Mouse (Mus musculus) lung, embryonic 15.5 days (tissue): Measurements from ENCODE around the gene Rnf213. TPM values are rescaled to one million over a fixed set of nuclear protein-coding genes. Genes with fewer than 3 reads are reported as not detected.
A peak's percentile ranks its signal among the peaks of the same experiment; 100 is the strongest.

Experiments
- ATAC-seq: fragments of 200-750 bp; cut with Nextera tagmentation; 2 replicates; pipeline ENCODE4 v1.8.0; 2017; ENCODE audit warnings: moderate number of reproducible peaks, borderline replicate concordance; ENCODE audit not compliant: low FRiP score, low TSS enrichment; ENCODE audit errors: extremely low read depth
- H3K27ac ChIP-seq: fragments of 300-500 bp; sonication (generic); 2 replicates; pipeline ENCODE4 v1.5.1; 2015; ENCODE audit warnings: moderate library complexity, mild to moderate bottlenecking, inconsistent platforms
- H3K27me3 ChIP-seq: fragments of 300-500 bp; sonication (generic); 2 replicates; pipeline ENCODE4 v1.6.1; 2015; ENCODE audit warnings: inconsistent platforms
- H3K36me3 ChIP-seq: fragments of 300-500 bp; sonication (generic); 2 replicates; pipeline ENCODE4 v1.6.1; 2015; ENCODE audit warnings: inconsistent platforms
- H3K4me1 ChIP-seq: fragments of 300-500 bp; sonication (generic); 2 replicates; pipeline ENCODE4 v1.6.1; 2015; ENCODE audit warnings: inconsistent platforms
- H3K4me2 ChIP-seq: fragments of 300-500 bp; sonication (generic); 2 replicates; pipeline ENCODE4 v1.6.1; 2015; ENCODE audit warnings: inconsistent platforms, mild to moderate bottlenecking, moderate library complexity
- H3K4me3 ChIP-seq: fragments of 300-500 bp; sonication (generic); 2 replicates; pipeline ENCODE4 v1.5.1; 2015; ENCODE audit warnings: mild to moderate bottlenecking, inconsistent platforms
- H3K9ac ChIP-seq: fragments of 300-500 bp; sonication (generic); 2 replicates; pipeline ENCODE4 v1.6.1; 2015; ENCODE audit warnings: inconsistent platforms
- H3K9me3 ChIP-seq: fragments of 300-500 bp; sonication (generic); 2 replicates; pipeline ENCODE4 v1.6.1; 2016; ENCODE audit warnings: inconsistent platforms
- WGBS: fragments of 180-500 bp; shearing (Covaris S2); methylation state at CpG from one replicate; pipeline ENCODE4 v1.1.7; 2015; 5-methylcytosine and 5-hydroxymethylcytosine counted together
- polyA plus RNA-seq: library from polyadenylated mRNA; unstranded; fragments of >200 nt; fragmentation: Nextera tagmentation; extraction: Ambion mirVana; gene quantifications from 2 replicates; pipeline ENCODE4 v1.2.1, GENCODE M21; 2015

Gene Rnf213
- polyA plus RNA-seq, 1 experiment from 2014 or later, result 7.6 TPM

DNA sequence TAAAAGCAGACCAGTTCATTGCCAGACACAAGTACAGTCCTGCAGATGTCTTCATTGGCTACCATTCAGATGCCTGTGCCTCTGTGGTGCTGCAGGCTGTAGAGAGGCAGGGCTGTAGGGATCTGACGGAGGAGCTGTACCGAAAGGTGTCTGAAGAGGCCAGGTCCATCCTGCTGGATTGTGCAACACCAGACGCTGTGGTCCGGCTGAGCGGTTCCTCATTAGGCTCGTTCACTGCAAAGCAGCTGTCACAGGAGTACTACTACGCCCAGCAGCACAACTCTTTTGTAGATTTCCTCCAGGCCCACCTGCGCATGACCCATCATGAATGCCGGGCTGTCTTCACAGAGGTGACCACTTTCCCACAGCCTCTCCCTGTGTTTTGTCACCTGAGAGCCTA lies 50.5 kb downstream of the Rnf213 start:
- no peaks in the 10 kb centered on the region for H3K9me3 ChIP-seq
- H3K27ac ChIP-seq, result no peak overlapping the region
- H3K4me2 ChIP-seq, result no peak overlapping the region
- no peaks in the 10 kb centered on the region for H3K27me3 ChIP-seq
- H3K36me3 ChIP-seq, result peaks cover 20% of the 10 kb centered on the region
- H3K9ac ChIP-seq, result no peak overlapping the region
- no peaks in the 10 kb centered on the region for H3K4me1 ChIP-seq
- ATAC-seq, result no peak
- WGBS, result 90% methylated on average over 9 of the region's 9 CpGs
- no peak overlapping the region for H3K4me3 ChIP-seq

DNA sequence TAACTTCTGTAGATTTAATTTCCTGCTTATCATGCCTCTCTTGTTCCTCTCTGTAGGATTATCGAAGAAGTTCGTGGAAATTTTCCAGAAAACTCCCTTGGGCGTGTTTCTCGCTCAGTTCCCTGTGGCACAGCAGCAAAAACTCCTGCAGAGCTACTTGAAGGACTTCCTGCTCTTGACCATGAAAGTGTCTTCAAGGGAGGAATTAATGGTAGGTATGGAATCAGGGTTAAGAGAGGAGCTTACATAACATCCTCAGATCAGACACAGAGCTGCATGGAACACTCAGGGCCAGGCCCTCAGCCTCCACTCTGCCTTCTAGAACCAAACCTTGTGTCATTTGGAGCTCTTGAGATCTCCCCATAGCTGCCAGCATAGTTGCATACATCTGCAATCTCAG lies 63.2 kb downstream of the Rnf213 start:
- no peak overlapping the region for H3K9ac ChIP-seq
- ATAC-seq, result no peak

DNA sequence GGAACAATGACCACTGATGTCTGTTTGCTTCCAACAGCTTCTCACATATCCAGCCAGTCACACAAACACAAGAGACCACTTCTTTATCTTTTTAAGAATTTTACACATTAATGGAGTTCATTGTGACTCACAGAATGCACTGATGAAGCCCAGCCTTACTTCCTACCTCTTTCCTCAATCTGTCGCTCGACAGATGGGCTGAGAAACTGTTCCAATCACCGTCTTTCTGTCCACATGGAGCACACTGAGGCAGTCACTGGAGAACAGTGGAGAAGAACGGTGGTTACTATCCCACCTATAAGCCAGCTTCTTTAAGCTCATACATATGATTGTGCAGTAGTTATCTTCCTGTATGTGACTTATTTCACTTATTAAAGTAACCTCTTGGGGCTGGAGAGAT lies 85.0 kb downstream of the Rnf213 start:
- H3K27me3 ChIP-seq, result no peaks in the 10 kb centered on the region
- H3K9me3 ChIP-seq, result no peaks in the 10 kb centered on the region
- no peak overlapping the region for H3K9ac ChIP-seq
- WGBS, result 90% methylated on average over 4 of the region's 4 CpGs
- H3K27ac ChIP-seq, result no peak overlapping the region
- no peak overlapping the region for H3K4me2 ChIP-seq
- ATAC-seq, result no peak
- H3K4me3 ChIP-seq, result no peak overlapping the region
- H3K36me3 ChIP-seq, result peaks cover 52% of the 10 kb centered on the region
- no peaks in the 10 kb centered on the region for H3K4me1 ChIP-seq

More for the DNA sequence above, 63.2 kb downstream of the Rnf213 start:
- H3K27ac ChIP-seq, result no peak overlapping the region
- H3K4me1 ChIP-seq, result no peaks in the 10 kb centered on the region
- H3K27me3 ChIP-seq, result no peaks in the 10 kb centered on the region
- H3K4me3 ChIP-seq, result no peak overlapping the region
- H3K4me2 ChIP-seq, result no peak overlapping the region
- 77% methylated on average over 4 of the region's 4 CpGs for WGBS
- peaks cover 31% of the 10 kb centered on the region; the same call in 1 of the 2 replicates for H3K36me3 ChIP-seq
- H3K9me3 ChIP-seq, result no peaks in the 10 kb centered on the region

DNA sequence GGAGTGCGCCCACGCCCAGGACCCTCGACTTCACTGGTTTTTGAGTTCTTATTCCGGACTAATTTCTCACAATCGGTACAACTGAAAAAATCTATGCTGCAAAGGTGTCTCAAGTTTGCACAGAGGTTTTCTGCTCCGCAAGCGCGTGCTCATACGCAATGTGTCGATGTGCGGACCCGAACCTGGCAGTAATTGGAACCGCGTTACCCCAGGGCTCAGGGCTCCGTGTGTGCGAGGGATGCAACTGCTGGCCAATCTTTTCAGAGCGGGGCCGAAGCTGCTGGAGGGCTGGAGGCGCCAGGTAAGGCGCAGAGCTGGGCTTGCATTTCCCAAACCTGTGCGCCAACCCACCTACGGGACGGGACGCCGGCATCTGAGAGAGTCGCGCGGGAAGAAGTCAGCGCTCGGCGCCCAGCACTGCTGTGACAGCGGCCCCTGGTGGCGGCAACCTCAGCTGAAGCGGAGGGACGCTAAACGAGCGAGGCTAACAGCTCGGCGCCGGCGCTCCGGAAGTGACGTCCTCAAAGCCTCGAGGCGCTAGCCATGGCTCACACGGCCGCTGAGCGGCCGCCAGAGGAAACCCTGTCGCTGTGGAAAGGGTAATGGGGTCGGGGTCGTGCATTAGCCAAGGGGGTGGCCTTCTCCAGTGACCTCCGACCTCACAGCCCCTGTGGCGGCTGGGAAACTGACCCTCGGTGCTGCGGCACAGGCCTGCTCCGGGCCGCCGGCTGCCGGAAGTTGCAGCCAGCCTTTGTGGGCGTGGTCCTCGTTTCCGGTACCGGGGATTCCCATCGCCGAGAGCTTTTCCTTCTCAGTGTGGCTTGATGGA lies 98.2 kb downstream of the Rnf213 start, which contains the start of gene Endov:
Endov (plus strand) TSS at position 487 of the 829 bp plus-strand sequence.
- H3K4me2 ChIP-seq, result peak within 1 kb of the TSS; percentile 95
- H3K9ac ChIP-seq, result peak within 1 kb of the TSS; percentile 94
- ATAC-seq, result peak; percentile 96
- H3K27me3 ChIP-seq, result no peaks in the 10 kb centered on the region
- peaks cover 4% of the 10 kb centered on the region for H3K36me3 ChIP-seq
- H3K27ac ChIP-seq, result peak within 1 kb of the TSS; percentile 90
- 1% methylated on average over 65 of the region's 66 CpGs for WGBS
- H3K4me3 ChIP-seq, result peak within 1 kb of the TSS; percentile 80
- H3K4me1 ChIP-seq, result peaks cover 24% of the 10 kb centered on the region
- no peaks in the 10 kb centered on the region for H3K9me3 ChIP-seq

DNA sequence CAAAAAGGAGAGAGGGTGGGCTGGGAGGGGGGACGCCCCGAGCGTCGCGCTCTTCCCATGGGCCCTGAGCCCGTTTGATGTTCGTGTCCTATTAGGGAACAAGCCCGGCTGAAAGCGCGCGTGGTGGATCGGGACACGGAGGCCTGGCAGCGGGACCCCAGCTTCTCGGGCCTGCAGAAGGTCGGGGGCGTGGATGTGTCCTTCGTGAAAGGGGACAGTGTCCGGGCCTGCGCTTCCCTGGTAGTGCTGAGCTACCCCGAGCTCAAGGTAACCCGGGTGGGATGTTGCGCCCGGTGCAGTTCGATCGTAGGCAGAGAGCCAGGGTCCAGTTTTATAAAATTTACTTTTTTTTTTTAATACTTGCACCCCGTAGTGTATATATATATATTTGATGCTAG lies 98.8 kb downstream of the Rnf213 start:
- no peak for ATAC-seq
- H3K27ac ChIP-seq, result peak overlapping the region; percentile 90

DNA sequence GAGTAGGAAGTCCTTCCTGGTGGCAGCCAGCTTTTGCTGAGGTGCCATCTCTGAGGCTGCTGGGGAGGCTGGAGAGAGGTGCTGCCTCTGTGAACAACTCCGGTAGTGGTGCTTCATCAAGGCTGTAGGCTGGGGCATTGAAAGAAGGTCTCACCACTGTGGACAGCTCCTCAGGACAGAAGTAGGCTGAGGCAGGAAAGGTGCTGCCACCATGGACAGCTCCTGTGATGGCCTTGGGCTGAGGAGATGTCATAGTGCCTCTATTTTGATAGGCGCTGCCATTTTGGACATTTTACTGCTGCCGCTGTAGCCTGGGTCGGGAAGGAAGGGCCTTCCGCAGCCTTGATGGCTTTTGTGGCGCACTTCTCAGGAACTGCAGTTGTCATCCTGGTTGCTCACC lies 99.9 kb downstream of the Rnf213 start:
- H3K27ac ChIP-seq, result no peak overlapping the region
- WGBS, result 98% methylated on average over 6 of the region's 6 CpGs
- no peak overlapping the region for H3K9ac ChIP-seq
- no peak for ATAC-seq
- peaks cover 24% of the 10 kb centered on the region for H3K4me1 ChIP-seq
- H3K4me2 ChIP-seq, result peak overlapping the region; percentile 95
- no peaks in the 10 kb centered on the region; the same call in none of the 2 replicates for H3K36me3 ChIP-seq
- H3K4me3 ChIP-seq, result peak overlapping the region; percentile 80; the same call in 1 of the 2 replicates
- H3K9me3 ChIP-seq, result no peaks in the 10 kb centered on the region
- no peaks in the 10 kb centered on the region for H3K27me3 ChIP-seq

More for the DNA sequence above, 98.8 kb downstream of the Rnf213 start:
- Histone ChIP-seq H3K4me3 (peak overlapping the region; percentile 80), H3K27me3 (no peaks in the 10 kb centered on the region), H3K36me3 (peaks cover under 1% of the 10 kb centered on the region), H3K9me3 (no peaks in the 10 kb centered on the region), H3K9ac (peak overlapping the region; percentile 94), H3K4me2 (peak overlapping the region; percentile 95), H3K4me1 (peaks cover 24% of the 10 kb centered on the region)
- WGBS, result 4% methylated on average over 27 of the region's 27 CpGs

DNA sequence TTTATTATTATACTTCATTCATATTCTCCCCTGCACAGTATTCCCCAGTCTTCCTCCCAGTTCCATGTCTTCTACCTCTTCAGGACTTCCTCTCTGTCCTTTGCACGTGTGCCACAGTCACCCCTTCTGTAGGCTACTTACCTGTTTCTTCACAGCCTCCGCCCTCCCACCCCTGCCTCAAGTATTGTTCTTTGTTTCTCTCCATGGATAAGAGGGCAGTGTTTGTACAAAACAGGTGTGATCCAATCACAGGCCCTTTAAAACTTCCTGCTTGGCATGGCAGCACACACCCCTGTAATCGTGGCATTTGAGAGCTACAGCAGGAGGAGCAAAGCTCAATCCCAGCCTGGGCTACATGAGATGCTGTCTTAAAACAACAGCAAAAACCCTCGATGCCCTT lies 100.6 kb downstream of the Rnf213 start:
- peaks cover 24% of the 10 kb centered on the region for H3K4me1 ChIP-seq
- no peak overlapping the region for H3K4me2 ChIP-seq
- no peak overlapping the region for H3K9ac ChIP-seq
- H3K9me3 ChIP-seq, result no peaks in the 10 kb centered on the region
- H3K27ac ChIP-seq, result no peak overlapping the region
- no peaks in the 10 kb centered on the region for H3K27me3 ChIP-seq
- H3K36me3 ChIP-seq, result no peaks in the 10 kb centered on the region; the same call in none of the 2 replicates
- WGBS, result 64% methylated on average over 4 of the region's 4 CpGs
- no peak overlapping the region for H3K4me3 ChIP-seq
- ATAC-seq, result no peak

DNA sequence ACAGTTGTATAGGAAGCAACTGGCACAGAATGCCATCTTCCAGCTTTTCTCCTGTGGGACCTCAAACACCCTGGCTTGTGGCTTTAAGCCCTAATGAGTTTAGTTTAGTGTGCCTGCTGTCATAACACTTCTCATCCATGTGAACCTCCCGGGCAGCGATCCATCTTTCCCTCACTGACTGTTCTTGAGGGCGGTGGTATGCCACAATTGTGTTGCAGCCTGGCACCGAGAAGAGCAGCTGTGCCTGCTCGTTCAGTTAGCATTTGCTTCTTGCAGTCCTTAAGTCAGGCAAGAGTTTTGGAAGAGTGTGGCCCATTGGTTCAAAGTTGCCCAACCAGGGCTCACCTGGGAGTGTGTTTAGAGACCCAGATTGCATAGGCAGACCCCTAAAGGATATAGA lies 103.2 kb downstream of the Rnf213 start:
- 89% methylated on average over 5 of the region's 5 CpGs for WGBS
- Histone ChIP-seq H3K27me3 (no peaks in the 10 kb centered on the region), H3K9me3 (no peaks in the 10 kb centered on the region), H3K4me1 (peaks cover 19% of the 10 kb centered on the region), H3K4me2 (no peak overlapping the region), H3K36me3 (peaks cover 17% of the 10 kb centered on the region), H3K27ac (no peak overlapping the region), H3K4me3 (no peak overlapping the region), H3K9ac (no peak overlapping the region)
- no peak for ATAC-seq

DNA sequence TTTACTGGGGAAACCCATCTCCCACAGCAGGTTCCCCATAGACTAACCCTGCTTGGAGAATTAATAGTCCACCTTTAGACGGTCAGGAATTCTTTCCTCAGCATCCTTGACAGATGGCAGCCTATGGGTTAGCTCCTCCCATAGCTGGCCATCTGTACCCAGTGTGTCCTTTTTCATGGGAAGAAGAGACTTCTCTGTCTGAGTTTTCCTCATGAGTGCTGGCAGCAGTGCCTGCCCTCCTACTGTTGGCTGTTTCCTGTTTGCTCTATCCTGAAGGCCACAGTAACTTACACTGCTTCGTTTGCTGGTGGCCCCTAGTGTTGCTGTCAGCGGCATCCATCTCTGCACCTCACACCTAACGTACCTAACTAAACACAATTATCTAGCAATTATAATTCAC lies 104.6 kb downstream of the Rnf213 start:
- Histone ChIP-seq H3K4me1 (peaks cover 12% of the 10 kb centered on the region; the same call in 1 of the 2 replicates), H3K4me3 (no peak overlapping the region)
- WGBS, result 67% methylated on average over 4 of the region's 4 CpGs

DNA sequence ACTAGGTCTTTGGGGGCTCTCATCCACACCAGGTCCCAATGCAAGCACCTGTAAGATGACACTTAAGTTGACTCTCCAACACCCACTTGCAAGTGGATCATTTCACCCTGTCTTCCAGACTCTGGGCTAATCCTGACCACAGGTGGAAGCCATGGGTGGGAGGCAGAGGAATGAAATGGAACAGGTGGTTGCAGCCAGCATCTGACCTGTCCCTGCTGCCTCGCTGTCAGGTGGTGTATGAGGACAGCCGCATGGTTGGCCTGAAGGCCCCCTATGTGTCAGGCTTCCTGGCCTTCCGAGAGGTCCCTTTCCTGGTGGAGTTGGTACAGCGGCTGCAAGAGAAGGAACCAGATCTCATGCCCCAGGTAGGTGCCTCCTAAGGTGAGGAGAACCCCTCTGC lies 106.4 kb downstream of the Rnf213 start:
- H3K9ac ChIP-seq, result no peak overlapping the region
- no peak overlapping the region for H3K27ac ChIP-seq
- peaks cover 38% of the 10 kb centered on the region for H3K36me3 ChIP-seq
- H3K4me1 ChIP-seq, result no peaks in the 10 kb centered on the region; the same call in 1 of the 2 replicates
- H3K4me3 ChIP-seq, result no peak overlapping the region
- H3K4me2 ChIP-seq, result no peak overlapping the region
- ATAC-seq, result no peak
- H3K27me3 ChIP-seq, result no peaks in the 10 kb centered on the region
- 93% methylated on average over 4 of the region's 4 CpGs for WGBS
- H3K9me3 ChIP-seq, result no peaks in the 10 kb centered on the region

More for the DNA sequence above, 104.6 kb downstream of the Rnf213 start:
- ATAC-seq, result no peak
- Histone ChIP-seq H3K9me3 (no peaks in the 10 kb centered on the region), H3K4me2 (no peak overlapping the region), H3K9ac (no peak overlapping the region), H3K36me3 (peaks cover 28% of the 10 kb centered on the region), H3K27me3 (no peaks in the 10 kb centered on the region), H3K27ac (no peak overlapping the region)

DNA sequence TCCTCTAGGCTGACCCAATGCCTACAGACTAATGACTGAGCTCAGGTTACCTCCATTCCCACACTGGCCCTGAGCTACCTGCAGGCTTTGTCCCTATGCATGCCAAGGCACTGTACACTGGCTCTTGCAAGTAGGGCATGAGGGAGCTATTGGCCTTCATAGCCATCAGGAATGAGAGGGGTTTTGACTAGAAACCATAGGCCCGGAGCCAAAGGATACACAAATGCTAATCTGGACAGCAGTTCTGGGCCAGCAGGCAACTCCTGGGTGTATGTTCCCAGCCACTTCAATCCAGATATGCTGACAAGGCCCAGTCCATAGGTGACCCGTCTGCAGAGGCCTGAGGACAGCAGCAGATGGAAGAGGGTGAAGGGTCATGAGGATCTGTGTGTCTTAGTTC lies 107.1 kb downstream of the Rnf213 start:
- WGBS, result 82% methylated on average over 2 of the region's 2 CpGs

DNA sequence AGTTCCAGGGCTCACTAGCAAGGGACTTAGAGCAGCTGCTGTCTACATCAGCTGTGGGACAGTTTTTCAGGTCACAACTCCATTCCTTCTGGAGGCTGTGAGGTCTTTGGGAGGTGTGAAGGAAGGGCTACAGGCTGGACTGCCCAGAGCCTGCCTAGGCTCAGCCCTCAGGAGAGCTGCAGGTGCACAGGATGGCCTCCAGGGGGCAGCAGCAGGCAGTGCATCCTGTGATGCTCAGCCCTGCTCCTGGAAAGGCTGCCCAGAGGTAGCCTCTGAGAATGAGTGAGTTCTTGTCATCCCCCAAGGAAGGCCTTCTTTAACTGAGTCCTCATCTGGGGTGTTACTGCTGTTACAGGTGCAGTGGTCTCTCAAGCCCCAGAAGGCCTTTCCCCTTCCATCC lies 110.8 kb downstream of the Rnf213 start:
- Histone ChIP-seq H3K36me3 (peaks cover 68% of the 10 kb centered on the region), H3K4me2 (no peak overlapping the region), H3K27ac (no peak overlapping the region), H3K9ac (no peak overlapping the region), H3K27me3 (no peaks in the 10 kb centered on the region), H3K4me1 (no peaks in the 10 kb centered on the region), H3K4me3 (no peak overlapping the region), H3K9me3 (no peaks in the 10 kb centered on the region)
- ATAC-seq, result peak; percentile 55; the same call in 1 of the 2 replicates

More for the DNA sequence above, 107.1 kb downstream of the Rnf213 start:
- Histone ChIP-seq H3K4me3 (no peak overlapping the region), H3K27me3 (no peaks in the 10 kb centered on the region), H3K9me3 (no peaks in the 10 kb centered on the region), H3K27ac (no peak overlapping the region), H3K4me2 (no peak overlapping the region), H3K4me1 (no peaks in the 10 kb centered on the region), H3K9ac (no peak overlapping the region), H3K36me3 (peaks cover 43% of the 10 kb centered on the region)
- no peak for ATAC-seq
